Mouse (Mus musculus) cerebral cortex, adult 2 months (tissue): ENCODE results near the gene Nmbr.

Source experiments
- WGBS: fragments of 180-500 bp; shearing (Covaris S2); methylation state at CpG from one replicate; pipeline ENCODE4 v1.1.7; 2018; 5-methylcytosine and 5-hydroxymethylcytosine counted together

The Nmbr gene

GRCm38 (mm10) chr10:14705072-14706066, at the start of gene Nmbr, which contains the start of gene Vta1:
Gene Nmbr, plus strand, starts transcription at chr10:14705591.
Gene Vta1, minus strand, starts transcription at chr10:14705560.
- 1% methylated on average over 50 of the region's 50 CpGs for WGBS

GRCm38 (mm10) chr10:14660875-14661274, 44.5 kb upstream of the Nmbr start:
- WGBS, result 90% methylated on average over 2 of the region's 2 CpGs

- 90% methylated on average over 2 of the region's 2 CpGs for WGBS
These were observed 39.2 kb upstream of the Nmbr start for GRCm38 (mm10) chr10:14666147-14666546.

- 94% methylated on average over 1 of the region's 1 CpGs for WGBS
These were observed 19.7 kb upstream of the Nmbr start for GRCm38 (mm10) chr10:14685663-14686062.

- 95% methylated on average over 6 of the region's 6 CpGs for WGBS
These were observed 16.5 kb upstream of the Nmbr start for GRCm38 (mm10) chr10:14688785-14689442.

GRCm38 (mm10) chr10:14690349-14690748, 15.0 kb upstream of the Nmbr start:
- 70% methylated on average over 3 of the region's 3 CpGs for WGBS

- 57% methylated on average over 1 of the region's 1 CpGs for WGBS
These were observed 2.2 kb upstream of the Nmbr start for GRCm38 (mm10) chr10:14703239-14703638.

- WGBS, result 41% methylated on average over 4 of the region's 4 CpGs
These were observed 1.5 kb upstream of the Nmbr start for GRCm38 (mm10) chr10:14703830-14704420.

- 66% methylated on average over 3 of the region's 3 CpGs for WGBS
These were observed 12.7 kb downstream of the Nmbr start, which contains the start of gene Gje1 for GRCm38 (mm10) chr10:14718114-14718513. Gene Gje1, minus strand, starts transcription at chr10:14718214.

- 41% methylated on average over 9 of the region's 9 CpGs for WGBS
These were observed 20.3 kb downstream of the Nmbr start for GRCm38 (mm10) chr10:14725671-14726070.

- 4% methylated on average over 2 of the region's 2 CpGs for WGBS
These were observed 28.9 kb downstream of the Nmbr start for GRCm38 (mm10) chr10:14734285-14734684.

GRCm38 (mm10) chr10:14759665-14760558, 54.5 kb downstream of the Nmbr start:
- WGBS, result 1% methylated on average over 35 of the region's 35 CpGs

GRCm38 (mm10) chr10:14760618-14761017, 55.2 kb downstream of the Nmbr start:
- 18% methylated on average over 8 of the region's 8 CpGs for WGBS

GRCm38 (mm10) chr10:14770227-14770910, 65.0 kb downstream of the Nmbr start:
- 87% methylated on average over 10 of the region's 10 CpGs for WGBS

GRCm38 (mm10) chr10:14774499-14774898, 69.1 kb downstream of the Nmbr start:
- 35% methylated on average over 2 of the region's 2 CpGs for WGBS

GRCm38 (mm10) chr10:14789969-14790368, 84.6 kb downstream of the Nmbr start:
- WGBS, result 60% methylated on average over 2 of the region's 2 CpGs

GRCm38 (mm10) chr10:14816970-14817369, 111.6 kb downstream of the Nmbr start:
- 71% methylated on average over 4 of the region's 4 CpGs for WGBS
